Mouse (Mus musculus) ovary, postnatal 36 days (tissue): ENCODE measurements around the gene Ccdc127.

Experiments used
- DNase-seq: peaks from one replicate; pipeline ENCODE4 v3.0.0; 2022; ENCODE audit warnings: low spot score, mixed read lengths

The Ccdc127 gene

DNA sequence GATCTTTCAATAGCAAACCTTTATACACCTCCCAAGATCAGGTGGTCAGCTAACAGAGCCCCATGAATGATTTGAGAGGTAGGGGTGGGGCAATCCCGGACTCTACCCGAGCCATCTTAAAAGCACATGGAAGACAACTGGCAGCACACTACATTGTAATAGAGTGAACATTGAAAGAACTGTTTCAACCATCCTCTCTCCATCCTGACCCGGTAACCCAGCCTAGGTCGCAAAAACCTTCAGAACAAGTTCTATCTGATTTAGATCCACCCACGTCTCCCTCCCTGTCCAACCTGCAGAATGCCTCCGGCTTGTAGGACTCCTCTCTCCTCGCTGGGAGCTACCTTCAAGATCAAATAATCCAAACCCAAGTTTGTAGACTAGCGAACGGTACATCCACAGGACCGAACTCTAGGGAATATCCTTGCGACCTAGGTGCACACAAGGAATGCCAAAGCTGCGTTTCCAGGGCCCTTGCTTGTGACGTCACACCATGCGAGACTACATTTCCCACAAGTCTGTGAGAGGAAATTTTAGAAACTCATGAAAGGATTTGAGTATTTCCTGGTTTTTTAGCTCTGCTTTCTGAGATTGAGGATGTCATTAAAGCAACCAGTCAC, 40.4 kb downstream of the Ccdc127 start, which contains the start of gene Zfp72:
Gene Zfp72 (minus strand): TSS at position 466 of the 620 bp plus-strand sequence.
- peak; percentile 57 for DNase-seq

DNA sequence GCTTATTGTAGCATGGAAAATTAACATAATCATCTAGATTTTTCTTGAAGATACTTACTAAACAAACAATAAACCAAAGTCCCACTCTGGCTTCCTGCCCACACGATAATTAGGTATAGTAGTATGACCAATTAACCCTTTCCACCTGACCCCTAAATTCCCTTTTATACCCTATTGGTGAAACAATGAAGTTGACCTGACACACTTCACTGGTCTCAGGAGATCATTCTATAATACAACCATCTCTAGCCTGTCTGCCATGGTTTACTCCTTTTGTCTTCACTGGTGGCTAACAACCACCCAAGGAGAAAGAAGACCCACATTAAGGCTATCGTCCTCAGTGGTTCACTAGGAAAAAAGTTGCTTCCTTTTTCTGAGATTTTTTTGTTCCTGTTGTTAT, 41.0 kb downstream of the Ccdc127 start:
- DNase-seq: no peak

- DNase-seq: peak; percentile 18
Observed at GRCm38 (mm10) chr13:74399298-74399839, 49.3 kb downstream of the Ccdc127 start, which contains the start of gene Ftl1-ps1. Gene Ftl1-ps1 (plus strand): TSS chr13:74399694.
